Mouse (Mus musculus) forebrain, embryonic 12.5 days (tissue): ENCODE measurements around the gene Zfp260. TPM values are rescaled to one million over a fixed set of nuclear protein-coding genes. Genes with fewer than 3 reads are reported as not detected.
A peak's percentile ranks its signal among the peaks of the same experiment; 100 is the strongest.
"Not testable (repeated sequence)": the region's sequence is repeated elsewhere in the genome, so short reads cannot be mapped to it uniquely, and the experiment has no call there.

Experiments used
- ATAC-seq: fragments of 200-750 bp; cut with Nextera tagmentation; 2 replicates; pipeline ENCODE4 v1.8.0; 2017; ENCODE audit warnings: moderate TSS enrichment; ENCODE audit not compliant: low FRiP score
- H3K27ac ChIP-seq: fragments of 300-500 bp; sonication (generic); 2 replicates; pipeline ENCODE4 v1.5.1; 2016; ENCODE audit warnings: mild to moderate bottlenecking
- H3K27me3 ChIP-seq: fragments of 300-500 bp; sonication (generic); 2 replicates; pipeline ENCODE4 v1.6.1; 2016; ENCODE audit warnings: mild to moderate bottlenecking
- H3K36me3 ChIP-seq: fragments of 300-500 bp; sonication (generic); replicated peaks from 2 replicates; pipeline ENCODE4 v1.6.1; 2016; ENCODE audit warnings: mild to moderate bottlenecking
- H3K4me1 ChIP-seq: fragments of 300-500 bp; sonication (generic); 2 replicates; pipeline ENCODE4 v1.6.1; 2016
- H3K4me2 ChIP-seq: fragments of 300-500 bp; sonication (generic); 2 replicates; pipeline ENCODE4 v1.6.1; 2016; ENCODE audit warnings: mild to moderate bottlenecking, moderate library complexity
- H3K4me3 ChIP-seq: fragments of 300-500 bp; sonication (generic); replicated peaks from 2 replicates; pipeline ENCODE4 v1.5.1; 2016; ENCODE audit warnings: mild to moderate bottlenecking
- H3K9ac ChIP-seq: fragments of 300-500 bp; sonication (generic); 2 replicates; pipeline ENCODE4 v1.6.1; 2016; ENCODE audit warnings: mild to moderate bottlenecking
- H3K9me3 ChIP-seq: fragments of 300-500 bp; sonication (generic); 2 replicates; pipeline ENCODE4 v1.6.1; 2016
- WGBS: fragments of 180-500 bp; shearing (Covaris S2); methylation state at CpG from one replicate; pipeline ENCODE4 v1.1.7; 2016; 5-methylcytosine and 5-hydroxymethylcytosine counted together
- polyA plus RNA-seq: library from polyadenylated mRNA; unstranded; fragments of >200 nt; fragmentation: Nextera tagmentation; extraction: Ambion mirVana; gene quantifications from 2 replicates; pipeline ENCODE4 v1.2.1, GENCODE M21; 2016

Gene Zfp260
- polyA plus RNA-seq, 1 experiment from 2014 or later: 129 TPM

GRCm38 (mm10) chr7:30090970-30091585, 3.5 kb upstream of the Zfp260 start:
- Histone ChIP-seq H3K4me2 (peak overlapping the region; percentile 72), H3K36me3 (peaks cover 11% of the 10 kb centered on the region), H3K9me3 (no peaks in the 10 kb centered on the region), H3K27ac (peak overlapping the region; percentile 63), H3K27me3 (no peaks in the 10 kb centered on the region), H3K4me3 (peak overlapping the region; percentile 67), H3K9ac (no peak overlapping the region), H3K4me1 (peaks cover 41% of the 10 kb centered on the region)
- 12% methylated on average over 9 of the region's 9 CpGs for WGBS
- no peak for ATAC-seq

GRCm38 (mm10) chr7:30092666-30093065, 1.9 kb upstream of the Zfp260 start:
- Histone ChIP-seq H3K36me3 (0 out of 2 replicates have a peak, but pooled peaks cover 4% of the 10 kb centered on the region), H3K27me3 (no peaks in the 10 kb centered on the region), H3K9ac (no peak overlapping the region), H3K4me2 (no peak overlapping the region), H3K27ac (no peak overlapping the region), H3K4me3 (no peak overlapping the region), H3K9me3 (no peaks in the 10 kb centered on the region), H3K4me1 (peaks cover 38% of the 10 kb centered on the region)
- 88% methylated on average over 9 of the region's 9 CpGs for whole genome bisulfite sequencing
- ATAC-seq: no peak

GRCm38 (mm10) chr7:30093918-30094415, 610 bp upstream of the Zfp260 start:
- 81% methylated on average over 6 of the region's 6 CpGs for WGBS
- Histone ChIP-seq H3K4me2 (peak overlapping the region; percentile 81), H3K4me1 (peaks cover 28% of the 10 kb centered on the region), H3K4me3 (peak overlapping the region; percentile 49), H3K9me3 (no peaks in the 10 kb centered on the region), H3K27ac (peak overlapping the region; percentile 96), H3K36me3 (peaks cover 14% of the 10 kb centered on the region; the same call in 1 of the 2 replicates), H3K27me3 (no peaks in the 10 kb centered on the region), H3K9ac (peak overlapping the region; percentile 12; the same call in 1 of the 2 replicates)
- ATAC-seq: no peak

GRCm38 (mm10) chr7:30095551-30096125, 1.1 kb downstream of the Zfp260 start:
- Histone ChIP-seq H3K4me3 (peak overlapping the region; percentile 49), H3K4me2 (peak overlapping the region; percentile 81), H3K4me1 (peaks cover 21% of the 10 kb centered on the region), H3K36me3 (peaks cover 31% of the 10 kb centered on the region), H3K9me3 (no peaks in the 10 kb centered on the region), H3K27me3 (no peaks in the 10 kb centered on the region), H3K9ac (peak overlapping the region; percentile 70), H3K27ac (peak overlapping the region; percentile 56; the same call in 1 of the 2 replicates)
- WGBS: 8% methylated on average over 5 of the region's 5 CpGs
- no peak for ATAC-seq

- Histone ChIP-seq H3K9me3 (peaks cover 11% of the 10 kb centered on the region; the same call in 1 of the 2 replicates), H3K27ac (no peak overlapping the region), H3K9ac (no peak overlapping the region), H3K4me3 (no peak overlapping the region), H3K27me3 (no peaks in the 10 kb centered on the region), H3K4me1 (peaks cover 11% of the 10 kb centered on the region), H3K4me2 (no peak overlapping the region), H3K36me3 (peaks cover 61% of the 10 kb centered on the region)
- WGBS: 95% methylated on average over 13 of the region's 13 CpGs
- no peak for ATAC-seq
These were observed 4.7 kb downstream of the Zfp260 start for GRCm38 (mm10) chr7:30099297-30099696.

- no peaks in the 10 kb centered on the region for H3K27me3 ChIP-seq
- 93% methylated on average over 5 of the region's 5 CpGs for WGBS
These were observed 21.5 kb downstream of the Zfp260 start for GRCm38 (mm10) chr7:30116076-30116475.

GRCm38 (mm10) chr7:30117935-30118334, 23.4 kb downstream of the Zfp260 start:
- H3K27ac ChIP-seq, H3K4me3 ChIP-seq, H3K4me2 ChIP-seq, H3K4me1 ChIP-seq, ATAC-seq, H3K36me3 ChIP-seq, H3K27me3 ChIP-seq, H3K9ac ChIP-seq: not testable (repeated sequence)
- 0 out of 2 replicates have a peak, but pooled peaks cover 13% of the 10 kb centered on the region for H3K9me3 ChIP-seq
- WGBS: 93% methylated on average over 12 of the region's 12 CpGs

More at GRCm38 (mm10) chr7:30116076-30116475, 21.5 kb downstream of the Zfp260 start:
- no peak overlapping the region for H3K4me3 ChIP-seq
- 0 out of 2 replicates have a peak, but pooled peaks cover 13% of the 10 kb centered on the region for H3K9me3 ChIP-seq
- no peak overlapping the region for H3K9ac ChIP-seq
- ATAC-seq: no peak
- no peak overlapping the region for H3K4me2 ChIP-seq
- H3K36me3 ChIP-seq: no peaks in the 10 kb centered on the region
- H3K27ac ChIP-seq: no peak overlapping the region
- H3K4me1 ChIP-seq: no peaks in the 10 kb centered on the region

GRCm38 (mm10) chr7:30121308-30122187, 27.0 kb downstream of the Zfp260 start, which contains the start of gene Zfp382:
Zfp382 (plus strand) TSS chr7:30121942.
- peak within 1 kb of the TSS; percentile 71 for H3K4me3 ChIP-seq
- H3K36me3 ChIP-seq: peaks cover 8% of the 10 kb centered on the region
- peak; percentile 97 for ATAC-seq
- H3K9me3 ChIP-seq: no peaks in the 10 kb centered on the region
- H3K27me3 ChIP-seq: no peaks in the 10 kb centered on the region
- peak within 1 kb of the TSS; percentile 78 for H3K9ac ChIP-seq
- H3K4me1 ChIP-seq: peaks cover 7% of the 10 kb centered on the region
- H3K27ac ChIP-seq: peak within 1 kb of the TSS; percentile 82
- WGBS: under 1% methylated on average over 61 of the region's 61 CpGs
- peak within 1 kb of the TSS; percentile 81 for H3K4me2 ChIP-seq

- Histone ChIP-seq H3K9ac (peak overlapping the region; percentile 78), H3K9me3 (no peaks in the 10 kb centered on the region), H3K4me1 (peaks cover 7% of the 10 kb centered on the region), H3K4me2 (peak overlapping the region; percentile 81), H3K4me3 (peak overlapping the region; percentile 71), H3K36me3 (peaks cover 14% of the 10 kb centered on the region), H3K27me3 (no peaks in the 10 kb centered on the region), H3K27ac (peak overlapping the region; percentile 82)
- no peak; the same call in 1 of the 2 replicates for ATAC-seq
- WGBS: 6% methylated on average over 15 of the region's 15 CpGs
These were observed 27.6 kb downstream of the Zfp260 start for GRCm38 (mm10) chr7:30122188-30122530.

- 98% methylated on average over 8 of the region's 8 CpGs for WGBS
- Histone ChIP-seq H3K27me3 (no peaks in the 10 kb centered on the region), H3K27ac (no peak overlapping the region), H3K9ac (no peak overlapping the region), H3K4me3 (no peak overlapping the region), H3K4me2 (no peak overlapping the region), H3K9me3 (no peaks in the 10 kb centered on the region), H3K36me3 (peaks cover 81% of the 10 kb centered on the region), H3K4me1 (no peaks in the 10 kb centered on the region)
- no peak for ATAC-seq
These were observed 35.3 kb downstream of the Zfp260 start for GRCm38 (mm10) chr7:30129900-30130299.

- no peak overlapping the region for H3K9ac ChIP-seq
These were observed 37.8 kb downstream of the Zfp260 start for GRCm38 (mm10) chr7:30132396-30132795.

GRCm38 (mm10) chr7:30136826-30137225, 42.2 kb downstream of the Zfp260 start:
- no peak overlapping the region for H3K4me3 ChIP-seq
- WGBS: 89% methylated on average over 10 of the region's 10 CpGs
- ATAC-seq: no peak
- no peak overlapping the region for H3K27ac ChIP-seq
- H3K36me3 ChIP-seq: peaks cover 69% of the 10 kb centered on the region
- H3K9me3 ChIP-seq: no peaks in the 10 kb centered on the region
- H3K4me1 ChIP-seq: no peaks in the 10 kb centered on the region
- no peak overlapping the region for H3K9ac ChIP-seq
- no peak overlapping the region for H3K4me2 ChIP-seq
- no peaks in the 10 kb centered on the region for H3K27me3 ChIP-seq

More at GRCm38 (mm10) chr7:30132396-30132795, 37.8 kb downstream of the Zfp260 start:
- WGBS: 93% methylated on average over 4 of the region's 4 CpGs
- H3K9me3 ChIP-seq: no peaks in the 10 kb centered on the region
- H3K4me3 ChIP-seq: no peak overlapping the region
- ATAC-seq: no peak
- H3K36me3 ChIP-seq: peaks cover 88% of the 10 kb centered on the region
- H3K27me3 ChIP-seq: no peaks in the 10 kb centered on the region
- H3K27ac ChIP-seq: no peak overlapping the region
- H3K4me2 ChIP-seq: no peak overlapping the region
- no peaks in the 10 kb centered on the region for H3K4me1 ChIP-seq
